Mouse (Mus musculus) heart, adult 11 months (tissue): ENCODE results near the gene 4930407I10Rik.

Source experiments
- DNase-seq: peaks from one replicate; pipeline ENCODE4 v3.0.0; 2022

The 4930407I10Rik gene

DNA sequence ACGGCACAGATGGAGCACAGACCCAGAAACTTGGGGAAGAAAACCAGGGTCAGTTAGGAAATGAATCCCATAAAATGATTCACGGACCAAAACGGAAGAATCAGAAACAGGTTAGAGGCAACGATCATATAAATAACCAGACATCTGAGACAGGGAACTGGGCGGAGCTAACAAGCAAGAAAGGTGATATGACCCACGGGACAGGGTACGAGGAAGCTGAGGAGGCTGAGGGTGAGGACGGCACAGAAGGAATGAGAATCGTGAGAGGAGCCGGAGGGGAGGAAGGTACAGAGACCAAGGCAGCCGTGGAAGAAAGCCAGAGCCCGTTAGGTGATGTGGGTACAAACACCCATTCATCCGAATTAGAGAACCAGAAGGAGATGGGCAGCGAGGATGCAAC lies 5.0 kb downstream of the 4930407I10Rik start:
- no peak for DNase-seq

DNA sequence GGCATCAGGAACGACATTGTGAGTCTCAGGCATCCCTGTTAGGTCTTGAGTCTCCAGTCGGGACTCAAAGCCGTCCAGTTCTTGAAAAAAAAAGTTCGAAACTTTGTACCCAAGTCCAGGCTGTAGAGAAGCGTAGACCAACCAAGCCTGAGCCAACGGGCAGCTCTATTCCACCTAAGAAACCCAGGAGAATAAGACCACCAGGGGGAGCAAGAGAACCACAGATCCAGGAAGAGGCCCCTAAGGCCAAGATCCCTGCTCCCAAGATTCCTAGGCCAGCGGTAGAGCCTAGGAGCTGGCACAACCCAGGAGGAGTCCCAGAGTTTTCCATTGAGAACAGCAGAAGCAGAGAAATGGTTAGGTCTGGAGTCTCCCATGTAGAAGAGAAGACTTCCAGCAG lies 6.6 kb downstream of the 4930407I10Rik start:
- peak; percentile 92 for DNase-seq

DNA sequence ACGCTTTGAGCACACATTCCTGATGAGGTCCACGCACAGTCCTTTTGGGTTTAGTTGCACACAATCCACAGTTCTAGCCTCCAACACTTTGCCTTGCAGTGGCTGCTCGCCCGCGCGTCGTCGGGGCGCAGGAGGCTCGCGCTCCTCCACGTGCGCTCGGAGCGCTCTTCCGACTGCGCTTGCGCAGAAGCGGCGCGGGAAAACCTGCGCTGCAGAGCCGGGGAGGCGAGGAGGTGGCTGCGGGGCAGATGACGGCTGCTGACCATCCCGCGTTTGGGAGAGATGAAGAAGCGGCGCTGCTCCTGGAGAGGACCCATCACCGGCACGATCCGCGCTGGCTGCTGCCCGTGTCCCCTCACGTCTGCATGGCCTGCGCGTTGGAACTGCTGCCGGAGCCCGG lies 10.9 kb downstream of the 4930407I10Rik start, which contains the start of gene Mei1:
TSS of gene Mei1 (plus strand) at position 99 of the 400 bp plus-strand sequence.
- DNase-seq = no peak

DNA sequence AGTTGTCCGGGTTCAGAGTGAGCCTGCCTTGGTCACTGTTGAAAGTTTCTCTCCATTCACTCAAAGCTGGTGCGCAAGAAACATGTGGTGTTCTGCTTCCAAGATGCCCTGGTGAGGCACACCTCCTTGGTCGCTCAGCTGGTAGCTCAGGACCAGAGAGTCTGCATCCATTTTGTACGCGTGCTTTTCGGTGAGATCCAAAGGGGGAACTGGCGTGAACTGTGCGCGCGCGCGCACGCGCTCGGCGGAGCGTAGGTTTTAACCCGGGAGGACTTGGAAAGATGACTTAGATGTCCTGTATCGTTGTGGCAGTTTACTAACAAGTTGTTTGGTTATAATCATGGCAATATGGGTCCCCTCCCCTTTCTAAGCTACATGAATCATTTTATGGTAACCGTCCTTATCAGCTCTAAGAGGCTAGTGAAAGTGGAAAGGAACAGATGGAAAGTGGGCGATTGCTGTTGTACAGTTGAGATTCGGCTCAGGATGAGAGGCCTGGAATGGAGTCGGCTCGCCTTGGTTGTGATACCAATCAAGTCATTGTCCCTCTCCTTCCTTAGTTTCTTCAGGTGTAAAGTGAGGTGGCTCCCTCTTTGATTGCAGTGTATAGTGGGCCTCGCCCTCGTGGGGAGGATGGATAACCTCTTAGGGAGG lies 13.0 kb downstream of the 4930407I10Rik start:
- no peak for DNase-seq

DNA sequence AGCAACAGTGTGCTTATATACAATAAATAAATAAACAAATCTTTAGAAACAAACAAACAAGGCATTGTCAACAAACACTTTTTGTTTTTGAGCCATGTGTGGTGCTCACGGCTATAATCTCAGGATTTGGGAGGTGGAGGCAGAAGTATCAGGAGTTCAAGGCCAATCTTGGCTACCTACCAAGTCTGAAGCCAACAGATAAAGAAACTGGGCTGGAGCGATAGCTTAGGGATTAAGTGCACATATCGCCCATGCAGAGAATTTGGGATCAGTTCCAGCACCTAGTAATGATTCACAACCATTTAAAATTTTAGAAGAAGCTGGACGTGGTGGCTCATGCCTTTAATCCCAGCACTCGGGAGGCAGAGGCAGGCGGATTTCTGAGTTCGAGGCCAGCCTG lies 14.5 kb downstream of the 4930407I10Rik start:
- DNase-seq = no peak

DNA sequence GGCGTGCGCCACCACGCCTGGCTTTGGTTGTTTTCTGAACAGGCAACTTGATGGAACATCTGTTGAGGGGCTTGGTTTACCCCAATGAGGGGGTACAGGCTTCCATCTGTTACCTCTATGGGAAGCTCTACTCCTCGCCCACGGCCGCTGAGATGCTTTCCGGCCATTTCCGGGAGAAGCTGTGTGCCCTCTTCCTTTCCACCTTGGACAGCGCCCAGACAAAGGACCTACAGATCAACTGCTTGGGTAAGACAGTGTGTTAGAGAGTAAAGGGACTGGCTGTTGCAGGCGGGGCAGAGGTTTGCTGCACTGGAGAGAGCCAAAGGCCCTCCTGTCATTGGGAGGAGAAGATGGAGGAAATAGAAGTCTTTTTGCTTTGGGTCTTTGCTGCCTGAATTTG lies 20.9 kb downstream of the 4930407I10Rik start:
- DNase-seq = no peak

DNA sequence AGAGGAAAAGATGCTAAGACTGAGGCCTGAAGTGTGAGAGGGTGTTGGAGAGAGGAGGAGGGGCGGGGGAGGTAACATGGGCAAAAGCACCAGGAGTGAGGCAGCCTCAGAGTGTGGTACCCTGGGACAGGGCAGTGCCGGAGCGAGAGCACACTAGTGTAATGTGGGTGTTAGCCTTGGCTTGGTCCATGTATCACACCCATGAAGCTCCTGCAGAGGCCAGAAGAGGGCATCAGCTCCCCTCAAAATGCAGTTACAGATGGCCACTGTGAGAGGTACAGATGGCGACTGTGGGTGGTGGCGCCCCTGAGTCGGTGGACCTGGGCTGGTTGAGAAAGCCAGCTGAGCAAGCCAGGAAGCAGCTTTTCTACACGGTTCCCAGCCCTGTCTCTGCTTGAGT lies 22.2 kb downstream of the 4930407I10Rik start:
- DNase-seq = no peak

DNA sequence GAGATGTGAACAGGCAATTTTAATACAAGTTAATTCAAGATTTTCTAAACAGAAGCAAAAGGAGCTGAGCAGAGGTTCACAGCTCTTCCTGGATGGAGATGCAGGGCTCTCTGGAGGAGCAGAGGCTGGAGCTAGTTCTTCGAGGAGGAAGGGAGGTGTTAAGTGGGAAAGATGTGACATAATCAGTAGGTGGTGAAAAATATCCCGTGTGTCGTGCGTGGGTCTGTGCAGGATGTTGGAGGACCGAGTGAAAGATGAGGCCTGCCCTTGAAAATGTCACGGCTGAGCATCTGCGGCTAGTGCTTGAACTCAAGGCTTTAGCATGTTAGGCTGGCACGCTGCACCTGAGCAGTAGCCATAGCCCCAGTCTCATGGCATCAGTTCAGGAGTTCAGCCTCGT lies 26.7 kb downstream of the 4930407I10Rik start:
- no peak for DNase-seq

DNA sequence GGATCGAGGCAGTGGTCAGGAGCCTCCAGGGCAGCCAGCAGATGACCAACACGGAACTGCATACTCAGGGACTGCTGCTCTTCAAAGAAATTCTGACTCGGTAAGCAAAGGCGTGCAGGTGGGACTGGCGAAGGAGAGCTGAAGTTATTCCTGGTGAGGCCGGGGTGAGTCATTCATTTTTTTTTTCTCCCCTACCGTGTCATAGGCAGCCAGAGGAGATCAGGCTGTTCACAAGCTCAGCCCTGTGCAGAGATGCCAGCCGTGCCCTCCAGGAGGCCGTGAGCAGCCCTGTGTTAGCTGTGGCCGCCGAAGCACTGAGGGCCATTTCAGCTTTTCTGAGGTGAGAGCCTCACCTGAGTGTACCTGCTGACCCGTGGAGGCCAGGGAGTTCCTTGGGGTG lies 27.2 kb downstream of the 4930407I10Rik start:
- DNase-seq = peak; percentile 80

DNA sequence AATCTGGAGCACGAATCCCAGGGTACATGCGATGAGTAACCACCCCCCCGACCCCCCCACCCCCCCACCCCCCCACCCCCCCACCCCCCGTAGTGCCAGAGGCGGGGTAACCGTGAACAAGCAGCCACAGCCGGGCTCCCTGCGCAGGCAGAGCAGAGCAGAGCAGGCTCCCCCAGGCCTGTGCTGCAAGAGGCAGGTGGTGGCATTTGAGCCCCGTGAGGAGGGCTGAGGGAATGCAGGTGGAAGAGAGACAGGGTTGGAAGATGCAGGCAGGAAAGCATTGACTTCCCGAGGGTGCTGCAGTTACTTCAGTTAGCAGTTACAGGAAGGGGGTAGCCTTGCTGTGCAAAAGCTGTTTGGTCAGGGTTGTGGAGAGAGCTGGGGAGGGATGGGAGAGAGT lies 28.3 kb downstream of the 4930407I10Rik start:
- DNase-seq = no peak

DNA sequence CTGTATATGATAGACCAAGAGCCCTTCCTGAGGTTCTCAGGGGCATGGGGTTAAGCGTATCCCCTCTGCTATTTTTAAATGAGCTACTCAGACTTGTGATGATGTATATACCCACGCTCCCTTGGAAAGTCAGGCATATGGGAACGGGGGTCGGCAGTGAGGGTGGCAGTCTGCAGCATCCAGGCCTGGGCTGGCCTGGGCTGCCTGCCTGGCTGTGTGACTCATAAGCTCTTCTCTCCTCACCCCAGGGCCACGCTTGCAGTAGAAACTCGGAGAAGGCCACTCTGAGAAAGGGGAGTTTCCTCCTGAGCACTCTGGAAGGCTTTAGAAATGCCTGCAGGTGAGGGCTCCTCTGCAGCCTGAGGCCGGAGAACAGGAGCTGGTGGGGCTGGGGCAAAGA lies 32.1 kb downstream of the 4930407I10Rik start:
- DNase-seq = no peak

DNA sequence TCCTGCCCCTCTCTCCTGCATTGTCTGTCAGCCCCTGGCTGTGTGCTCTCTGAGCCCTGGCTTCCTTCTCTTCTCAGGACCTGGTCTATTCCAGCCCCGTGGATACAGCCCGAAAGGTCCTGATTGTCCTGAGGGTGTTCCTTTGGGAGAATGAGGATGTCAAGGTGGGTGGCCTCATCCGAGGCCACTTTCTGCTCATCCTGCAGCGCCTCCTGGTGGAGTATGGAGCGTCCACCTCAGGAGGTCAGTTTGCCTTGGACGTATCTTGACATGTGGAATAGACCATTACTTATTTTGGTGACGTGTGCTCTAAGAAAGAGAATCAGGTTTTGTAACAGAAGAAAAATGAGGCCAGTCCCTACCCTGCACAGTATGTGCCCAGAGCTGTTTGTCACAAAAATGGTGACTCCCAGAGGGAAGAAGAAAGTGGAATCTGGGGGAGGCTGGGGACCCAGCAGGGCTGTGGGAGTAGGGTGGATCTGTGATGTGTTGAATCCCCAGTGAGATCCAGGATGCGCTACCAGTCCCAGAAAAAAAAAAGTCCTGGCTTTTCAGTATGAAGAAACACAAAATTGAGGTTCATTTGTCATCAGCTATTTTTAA lies 48.1 kb downstream of the 4930407I10Rik start:
- no peak for DNase-seq
